Mouse (Mus musculus): Measurements from ENCODE around the gene Vti1a. TPM values are rescaled to one million over a fixed set of nuclear protein-coding genes. Genes with fewer than 3 reads are reported as not detected.
A peak's percentile ranks its signal among the peaks of the same experiment; 100 is the strongest.

Gene Vti1a
- total RNA-seq, 2 experiments from 2014 or later, result 30.2 to 33.6 TPM

DNA sequence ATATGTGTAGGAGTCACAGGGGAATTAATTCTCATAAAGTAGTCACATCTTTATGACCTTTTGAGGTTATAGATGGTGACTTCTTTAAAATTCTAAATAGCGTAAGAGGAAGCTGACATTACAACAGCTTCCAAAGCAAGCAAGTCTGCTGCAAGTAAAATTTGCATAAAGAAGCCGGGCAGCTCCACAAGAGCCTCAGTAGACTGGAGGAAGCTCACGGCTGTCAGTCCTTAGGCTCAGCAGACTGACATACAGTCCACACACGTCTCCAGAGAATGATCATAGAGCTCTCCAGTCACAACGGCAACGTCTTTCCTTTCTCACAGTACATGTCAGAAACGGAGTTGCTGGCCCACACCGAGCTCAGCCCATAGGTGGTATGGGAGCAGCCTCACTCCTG, 4.2 kb upstream of the Vti1a start:
- no peak for DNase-seq (ENCODE audit: low spot score in 2 of 2)

- no peak for DNase-seq (ENCODE audit: low spot score in 2 of 2)
Observed at GRCm38 (mm10) chr19:55313649-55314048, 2.4 kb upstream of the Vti1a start.

- DNase-seq (ENCODE audit: low spot score in 2 of 2), result peak; percentile 85 to 87
Observed at GRCm38 (mm10) chr19:55315452-55316108, 515 bp upstream of the Vti1a start, which contains the start of gene Zdhhc6. Gene Zdhhc6, minus strand, starts transcription at chr19:55316032.

- DNase-seq (ENCODE audit: low spot score in 2 of 2), result no peak
Observed at GRCm38 (mm10) chr19:55316901-55317300, 806 bp downstream of the Vti1a start.

GRCm38 (mm10) chr19:55319036-55319435, 2.9 kb downstream of the Vti1a start:
- no peak for DNase-seq (ENCODE audit: low spot score in 2 of 2)

DNA sequence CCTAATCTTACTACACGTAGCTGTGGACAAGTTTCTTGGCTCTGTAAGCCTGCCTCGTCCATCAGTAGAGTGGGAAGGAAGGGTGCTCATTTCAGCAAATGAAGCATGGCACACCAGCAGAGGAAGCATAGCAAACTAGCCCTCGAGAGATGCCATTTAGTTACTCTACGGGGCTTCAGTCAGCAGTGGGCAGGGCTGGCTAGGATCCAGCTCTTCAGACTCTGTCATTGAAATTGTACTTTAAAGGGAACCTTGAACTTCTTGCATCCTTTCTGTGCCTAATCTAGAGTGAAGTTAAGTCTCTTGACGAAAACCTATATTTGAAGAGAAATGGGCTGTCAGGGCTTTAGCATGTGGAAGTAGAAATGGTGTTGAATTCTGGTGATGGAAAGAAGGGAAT, 3.4 kb downstream of the Vti1a start:
- peak in 1 of 2 experiments; percentile 29 for DNase-seq (ENCODE audit: low spot score in 2 of 2)

DNA sequence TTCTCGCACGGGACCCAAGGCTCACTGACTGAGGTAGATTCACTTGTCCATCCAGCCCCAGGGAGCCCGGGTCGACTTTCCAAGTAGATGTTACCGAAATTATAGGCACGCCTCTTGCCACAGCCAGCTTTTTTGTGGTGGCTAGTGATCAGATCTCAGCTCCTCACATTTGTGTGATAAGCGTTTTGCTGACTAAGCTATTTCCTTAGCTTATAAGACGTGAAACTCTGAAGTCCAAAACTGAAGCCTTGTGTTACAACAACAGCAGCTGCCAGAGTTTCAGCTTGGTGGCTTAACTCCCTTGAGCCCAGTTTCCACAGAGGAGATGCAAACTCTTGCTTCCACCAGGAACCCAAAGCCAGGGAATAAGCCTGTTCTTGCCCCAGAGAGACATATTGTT, 6.5 kb downstream of the Vti1a start:
- no peak for DNase-seq (ENCODE audit: low spot score in 2 of 2)

GRCm38 (mm10) chr19:55327510-55327909, 11.4 kb downstream of the Vti1a start:
- DNase-seq (ENCODE audit: low spot score in 2 of 2), result no peak

DNA sequence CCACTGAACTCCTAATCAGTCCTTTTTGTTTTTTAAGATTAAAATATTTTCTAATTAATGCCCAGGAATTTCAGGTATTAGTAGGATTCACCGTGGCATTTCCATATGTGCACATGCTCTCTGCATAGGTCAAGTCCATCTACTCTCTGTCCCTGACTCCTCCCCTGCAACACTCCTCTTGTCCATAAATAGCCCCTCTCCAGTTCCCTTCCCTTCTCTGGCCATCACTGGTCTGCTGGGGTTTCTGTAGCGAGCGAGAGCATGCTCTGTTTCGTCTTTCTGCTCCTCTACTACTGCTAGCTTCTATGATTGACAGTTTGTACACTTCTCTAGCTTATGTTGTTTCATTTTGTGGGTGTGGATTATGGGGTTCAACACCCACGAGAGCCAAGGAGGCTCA, 15.7 kb downstream of the Vti1a start:
- no peak for DNase-seq (ENCODE audit: low spot score in 2 of 2)

GRCm38 (mm10) chr19:55332641-55333268, 16.7 kb downstream of the Vti1a start:
- peak; percentile 35 to 60 for DNase-seq (ENCODE audit: low spot score in 2 of 2)

GRCm38 (mm10) chr19:55335881-55336280, 19.8 kb downstream of the Vti1a start:
- DNase-seq (ENCODE audit: low spot score in 2 of 2), result no peak

GRCm38 (mm10) chr19:55336441-55336840, 20.3 kb downstream of the Vti1a start:
- DNase-seq (ENCODE audit: low spot score in 2 of 2), result no peak

DNA sequence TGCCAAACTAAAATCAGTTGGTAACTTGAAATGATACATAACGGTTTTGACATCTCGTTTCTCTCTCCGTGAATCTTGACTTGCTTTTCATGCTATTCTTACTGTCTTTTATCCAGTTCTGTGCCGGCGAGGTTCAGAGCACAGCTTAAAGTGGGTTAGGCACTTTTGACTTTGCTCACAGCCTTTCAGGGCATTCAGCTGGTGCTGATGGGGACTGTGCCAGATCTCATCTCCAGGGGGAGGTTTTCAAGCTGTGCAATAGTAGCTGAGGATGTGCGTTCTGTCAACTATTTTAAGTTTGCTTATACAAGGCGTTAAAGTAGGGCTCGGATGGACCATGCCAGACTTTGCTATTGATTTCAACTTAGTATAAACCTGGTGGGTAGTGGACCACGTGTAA, 21.0 kb downstream of the Vti1a start:
- no peak for DNase-seq (ENCODE audit: low spot score in 2 of 2)

GRCm38 (mm10) chr19:55337664-55338063, 21.6 kb downstream of the Vti1a start:
- DNase-seq (ENCODE audit: low spot score in 2 of 2), result no peak

GRCm38 (mm10) chr19:55340521-55340920, 24.4 kb downstream of the Vti1a start:
- no peak for DNase-seq (ENCODE audit: low spot score in 2 of 2)

DNA sequence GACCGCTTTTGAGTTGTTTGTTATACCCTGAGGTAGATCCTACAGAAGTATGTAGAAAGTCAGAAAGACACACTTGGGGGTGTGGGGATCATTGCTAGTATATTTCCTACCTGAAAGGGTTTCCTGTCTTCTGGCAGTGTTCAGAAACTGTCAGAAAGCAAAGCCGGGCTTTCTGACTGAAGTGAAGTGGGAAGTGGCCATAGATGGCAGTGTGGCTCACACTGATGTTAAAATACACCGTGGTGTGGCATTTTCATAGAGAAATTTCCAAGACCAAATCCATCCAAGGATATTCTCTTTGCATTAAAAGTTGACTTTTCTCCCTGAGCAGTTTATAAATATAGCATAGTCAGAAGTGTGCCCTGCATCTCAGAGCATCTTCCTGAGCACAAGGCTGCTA, 25.3 kb downstream of the Vti1a start:
- DNase-seq (ENCODE audit: low spot score in 2 of 2), result no peak

- DNase-seq (ENCODE audit: low spot score in 2 of 2), result no peak
Observed at GRCm38 (mm10) chr19:55342423-55342822, 26.3 kb downstream of the Vti1a start.

DNA sequence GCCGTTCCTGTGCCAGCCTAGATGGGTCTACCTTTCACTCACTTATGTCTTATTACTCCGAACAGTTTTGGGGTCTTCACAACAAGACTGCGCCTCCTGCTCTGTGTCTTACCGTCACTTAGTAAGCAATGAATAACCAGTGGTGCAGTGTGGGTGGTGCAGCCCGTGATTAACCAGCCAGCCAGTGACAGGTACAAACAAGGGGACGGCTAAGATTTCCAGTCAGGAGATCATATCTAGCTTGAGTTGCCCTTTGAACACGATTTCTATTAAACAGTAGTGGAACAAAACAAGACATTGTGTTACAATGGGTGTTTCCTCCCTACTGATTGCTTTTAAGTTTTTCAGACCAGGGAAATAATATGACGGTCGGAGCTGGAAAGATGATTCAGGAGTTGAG, 27.2 kb downstream of the Vti1a start:
- DNase-seq (ENCODE audit: low spot score in 2 of 2), result no peak

- DNase-seq (ENCODE audit: low spot score in 2 of 2), result no peak
Observed at GRCm38 (mm10) chr19:55348187-55348586, 32.1 kb downstream of the Vti1a start.

DNA sequence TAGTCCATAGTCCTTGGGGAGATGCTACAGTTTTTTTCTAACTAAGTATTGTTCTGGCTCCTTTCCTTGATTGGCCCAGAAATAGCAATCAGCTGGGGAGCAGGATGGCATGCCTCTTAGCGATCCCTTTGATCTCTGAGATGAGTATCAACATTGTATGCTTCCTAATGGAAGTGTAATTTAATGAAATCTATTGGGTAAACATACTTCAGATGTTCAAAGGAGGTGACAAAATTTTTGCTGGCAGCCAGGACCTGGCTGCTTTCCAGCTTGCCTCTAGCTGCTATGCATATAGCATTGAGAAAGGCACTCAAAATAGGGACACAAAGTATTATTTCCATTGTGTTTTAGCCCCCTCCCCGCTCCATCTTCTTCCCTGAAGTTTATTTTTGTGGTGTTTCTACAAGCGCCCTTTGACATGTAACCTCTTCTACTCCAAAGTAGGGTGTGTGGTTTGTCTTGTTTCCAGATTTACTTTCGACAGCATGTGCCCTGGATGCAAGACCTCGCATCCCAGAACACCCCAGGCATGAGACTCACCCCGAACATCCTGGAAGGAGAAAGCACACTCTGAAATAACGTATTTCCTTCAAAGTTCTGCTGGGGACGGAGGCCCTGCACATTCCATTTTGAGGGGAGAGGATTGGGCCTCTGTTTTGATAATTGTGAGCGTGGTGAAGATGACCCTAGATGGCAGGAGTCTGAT, 34.7 kb downstream of the Vti1a start:
- DNase-seq (ENCODE audit: low spot score in 2 of 2), result no peak

DNA sequence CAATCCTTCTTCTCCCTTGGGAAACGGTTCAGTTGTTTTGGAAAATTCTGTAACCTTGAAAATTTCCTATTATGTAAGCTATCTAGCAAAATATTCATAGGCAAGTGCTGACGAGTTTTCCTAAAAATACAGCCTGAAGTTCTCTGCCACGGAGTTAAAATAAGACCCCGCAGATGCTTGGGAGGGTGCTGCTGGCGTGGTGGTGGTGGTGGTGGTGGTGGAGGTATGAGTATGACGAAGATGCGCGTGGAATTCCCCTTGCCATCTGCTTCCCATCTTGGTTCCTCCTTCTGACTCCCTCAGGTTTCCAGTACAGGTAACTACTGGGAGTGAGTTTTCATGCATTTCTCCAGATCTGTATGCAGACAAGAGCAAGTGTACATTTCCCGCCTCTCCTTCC, 46.5 kb downstream of the Vti1a start:
- no peak for DNase-seq (ENCODE audit: low spot score in 2 of 2)

GRCm38 (mm10) chr19:55369691-55370090, 53.6 kb downstream of the Vti1a start:
- DNase-seq (ENCODE audit: low spot score in 2 of 2), result no peak

Measured in adrenal gland, adult 18-20 months (tissue).